20 mouse cellular contexts compared by ENCODE assay signal in genomic region chr2:71986276-71986848, GRCm38 (mm10). TPM values are rescaled to one million over a fixed set of nuclear protein-coding genes. Genes with fewer than 3 reads are reported as not detected.
DNase-seq lines count a peak whose midpoint lies in the region; ATAC-seq and TF ChIP-seq lines count a peak whose summit lies in the region.
"Had no signal": no experiment of that assay in that cellular context is flagged by ENCODE, and none has a peak within 500 bp of the region (broad histone marks: within the 10 kb centered on the region; RNA-seq: fewer than 3 reads in every experiment).

No protein-coding gene starts in this region.

- H3K36me3 ChIP-seq in kidney, postnatal 0 days (ENCODE audit: insufficient read depth, low read length) = no peaks in the 10 kb centered on the region
- no peaks in the 10 kb centered on the region for H3K36me3 ChIP-seq in kidney, adult 2 months (ENCODE audit: control insufficient read depth, insufficient read depth, low read length)
- H3K36me3 ChIP-seq in megakaryocyte, embryonic 14.5 days (replicated peaks; ENCODE audit: low read length) = no peaks in the 10 kb centered on the region
- H3K36me3 ChIP-seq: heart, embryonic 13.5 days; hindbrain, embryonic 15.5 days; kidney, embryonic 15.5 days; limb, embryonic 15.5 days had no signal

- peaks cover 4% of the 10 kb centered on the region; the same call in 1 of the 2 replicates for H3K4me1 ChIP-seq in kidney, postnatal 0 days (replicated peaks; ENCODE audit: insufficient read depth, low read length)
- no peaks in the 10 kb centered on the region for H3K4me1 ChIP-seq in kidney, adult 2 months (ENCODE audit: control insufficient read depth, insufficient read depth, low read length)
- H3K4me1 ChIP-seq in megakaryocyte, embryonic 14.5 days = peaks cover under 1% of the 10 kb centered on the region; the same call in 1 of the 2 replicates
- peaks cover 27% of the 10 kb centered on the region for H3K4me1 ChIP-seq in olfactory bulb, adult 2 months (ENCODE audit: control insufficient read depth, insufficient read depth, low read length)

- 0 out of 2 replicates have a peak, but pooled peaks have one; percentile 16 for ATAC-seq in cerebellum, adult (ENCODE audit: insufficient number of reproducible peaks, low FRiP score, low TSS enrichment)
- ATAC-seq in kidney, postnatal 0 days (replicated peaks; ENCODE audit: low FRiP score, low read depth) = no peak
- ATAC-seq in megakaryocyte, adult 5-6 weeks (ENCODE audit: poor library complexity, severe bottlenecking) = no peak
- ATAC-seq: forebrain, embryonic 16.5 days; intestine, embryonic 16.5 days; midbrain, embryonic 16.5 days had no signal

- no peak overlapping the region for H3K4me3 ChIP-seq in kidney, postnatal 0 days (replicated peaks; ENCODE audit: low read depth, low read length)
- H3K4me3 ChIP-seq in kidney, adult 2 months (ENCODE audit: insufficient read depth, low read depth, low read length) = no peak overlapping the region
- H3K4me3 ChIP-seq in megakaryocyte, embryonic 14.5 days (replicated peaks) = peak overlapping the region; percentile 3
- no peak overlapping the region for H3K4me3 ChIP-seq in olfactory bulb, adult 2 months (ENCODE audit: insufficient read depth, low read depth, low read length)
- H3K4me3 ChIP-seq: heart, embryonic 13.5 days; hindbrain, embryonic 15.5 days; kidney, embryonic 15.5 days; limb, embryonic 15.5 days had no signal

- DNase-seq in cerebellum, postnatal 10 days = no peak
- peak; percentile 30 for DNase-seq in kidney, postnatal 0 days (ENCODE audit: low spot score)
- DNase-seq in kidney, adult 2 months = no peak
- DNase-seq: B cell, adult 2 months; embryo, embryonic 11 days; heart, postnatal 4 days; lung, postnatal 14 days had no signal

- no peak for TF ChIP-seq CTCF in kidney, postnatal 0 days (IDR thresholded peaks at IDR 0.05; ENCODE audit: low read depth)
- no peak for TF ChIP-seq CTCF in kidney, adult 2 months (conservative IDR thresholded peaks at IDR 0.05; ENCODE audit: insufficient read depth, insufficient read length, low read depth, low read length)
- no peak for TF ChIP-seq CTCF in olfactory bulb, adult 2 months (IDR thresholded peaks at IDR 0.05; ENCODE audit: insufficient read depth, low read depth, low read length)

- no peak overlapping the region for H3K9ac ChIP-seq in kidney, postnatal 0 days (ENCODE audit: low read depth, low read length)
- H3K9ac ChIP-seq: heart, embryonic 13.5 days; hindbrain, embryonic 15.5 days; kidney, embryonic 15.5 days; limb, embryonic 15.5 days had no signal

- no peaks in the 10 kb centered on the region for H3K9me3 ChIP-seq in kidney, postnatal 0 days (replicated peaks; ENCODE audit: low read length)
- H3K9me3 ChIP-seq in megakaryocyte, embryonic 14.5 days = no peaks in the 10 kb centered on the region
- H3K9me3 ChIP-seq: heart, embryonic 13.5 days; hindbrain, embryonic 15.5 days; kidney, embryonic 15.5 days; limb, embryonic 15.5 days had no signal

- H3K4me2 ChIP-seq in kidney, postnatal 0 days (ENCODE audit: low read length) = no peak overlapping the region
- H3K4me2 ChIP-seq: heart, embryonic 13.5 days; hindbrain, embryonic 15.5 days; kidney, embryonic 15.5 days; limb, embryonic 15.5 days had no signal

- H3K27ac ChIP-seq in kidney, postnatal 0 days = no peak overlapping the region
- no peak overlapping the region for H3K27ac ChIP-seq in kidney, adult 2 months (ENCODE audit: insufficient read depth, low read depth, low read length)
- peak overlapping the region; percentile 82 for H3K27ac ChIP-seq in olfactory bulb, adult 2 months (ENCODE audit: insufficient read depth, low read depth, low read length)
- H3K27ac ChIP-seq: heart, embryonic 13.5 days; hindbrain, embryonic 15.5 days; kidney, embryonic 15.5 days; limb, embryonic 15.5 days; stomach, postnatal 0 days had no signal

- TF ChIP-seq POLR2A in kidney, adult 2 months (IDR thresholded peaks at IDR 0.05; ENCODE audit: low read depth, low read length) = no peak
- no peak for TF ChIP-seq POLR2A in olfactory bulb, adult 2 months (IDR thresholded peaks at IDR 0.05; ENCODE audit: insufficient read depth, low read depth, low read length)

- H3K27me3 ChIP-seq in kidney, postnatal 0 days (ENCODE audit: insufficient read depth, low read length) = no peaks in the 10 kb centered on the region
- no peaks in the 10 kb centered on the region; the same call in 1 of the 2 replicates for H3K27me3 ChIP-seq in kidney, adult 2 months (replicated peaks; ENCODE audit: control insufficient read depth, insufficient read depth, low read length)
- H3K27me3 ChIP-seq in megakaryocyte, embryonic 14.5 days (replicated peaks) = peaks cover 32% of the 10 kb centered on the region
- H3K27me3 ChIP-seq: hindbrain, embryonic 15.5 days had no signal

- WGBS in kidney, postnatal 0 days = 67% methylated on average over 12 of the region's 12 CpGs
- WGBS in kidney, adult 2 months = 65% methylated on average over 12 of the region's 12 CpGs
- 44% methylated on average over 12 of the region's 12 CpGs for WGBS in olfactory bulb, adult 2 months

RNA-seq across cellular contexts. Expression of gene Rapgef4, which starts 5.3 kb away (rescaled TPM):
- polyA plus RNA-seq in kidney, postnatal 0 days (2015; fragmentation: Nextera tagmentation; extraction: Ambion mirVana) = 4.6 and 4.8 TPM in 2 replicates
- polyA plus RNA-seq in kidney, adult 2 months (2012; rRNA removed) = 6.2 and 6.4 TPM in 2 replicates
- not detected in 2 replicates for polyA plus RNA-seq in megakaryocyte, embryonic 14.5 days (2012; ENCODE audit: insufficient read depth, low replicate concordance)
- total RNA-seq in megakaryocyte, adult 5-6 weeks (2015) = 0.98 and 1.3 TPM in 2 replicates
- total RNA-seq in megakaryocyte, adult 5-6 weeks (2017) = 0.08 and 0.88 TPM in 2 replicates
- polyA plus RNA-seq in olfactory bulb, adult 2 months (2012; ENCODE audit: insufficient read depth, insufficient read length, low replicate concordance, missing spikeins) = not detected in 2 replicates
- total RNA-seq: megakaryocyte-erythroid progenitor cell, adult 5-6 weeks had no signal

Comparison
In these comparisons a context has a peak if more than half of its experiments do, and no peak if none do; other contexts are left out.
1. RNA of gene Rapgef4, which starts 5.3 kb away (polyA plus RNA-seq): not detected in olfactory bulb, adult 2 months; 6.2 to 6.4 TPM in kidney, adult 2 months, 4.6 to 4.8 TPM in kidney, postnatal 0 days and not detected in megakaryocyte, embryonic 14.5 days; every median in the first group is over 10 times any median in the second.